Mouse (Mus musculus): ENCODE measurements around the gene Creb5.

GRCm38 (mm10) chr6:53508847-53509494 is 221.9 kb downstream of the Creb5 start:
- TF ChIP-seq CTCF (IDR thresholded peaks at IDR 0.05; ENCODE audit: control insufficient read depth, insufficient read depth, insufficient read length) (no peak), MAX (IDR thresholded peaks at IDR 0.05) (no peak), USF1 (IDR thresholded peaks at IDR 0.05; ENCODE audit: low read depth) (no peak), MYOG (IDR thresholded peaks at IDR 0.05; ENCODE audit: control insufficient read depth, extremely low read depth, insufficient read length) (no peak), CEBPB (IDR thresholded peaks at IDR 0.05; ENCODE audit: low read depth) (no peak), MYOD1 (IDR thresholded peaks at IDR 0.05; ENCODE audit: control insufficient read depth, insufficient read length, low read depth) (no peak)
